Mouse (Mus musculus) midbrain, embryonic 10.5 days (tissue): ENCODE results near the gene 3300002I08Rik. TPM values are rescaled to one million over a fixed set of nuclear protein-coding genes. Genes with fewer than 3 reads are reported as not detected.
"Not testable (repeated sequence)": the region's sequence is repeated elsewhere in the genome, so short reads cannot be mapped to it uniquely, and the experiment has no call there.

Source experiments
- DNase-seq: peaks from one replicate; pipeline ENCODE4 v3.0.0-alpha.2; 2017; ENCODE audit warnings: low spot score
- H3K27ac ChIP-seq: fragments of 300-500 bp; sonication (generic); replicated peaks from 2 replicates; pipeline ENCODE4 v1.5.1; 2016; ENCODE audit warnings: mild to moderate bottlenecking
- H3K27me3 ChIP-seq: fragments of 300-500 bp; sonication (generic); 2 replicates; pipeline ENCODE4 v1.6.1; 2016; ENCODE audit warnings: low read depth, mild to moderate bottlenecking; ENCODE audit not compliant: poor library complexity, severe bottlenecking
- H3K36me3 ChIP-seq: fragments of 300-500 bp; sonication (generic); 2 replicates; pipeline ENCODE4 v1.6.1; 2016; ENCODE audit warnings: mild to moderate bottlenecking, moderate library complexity
- H3K4me1 ChIP-seq: fragments of 300-500 bp; sonication (generic); 2 replicates; pipeline ENCODE4 v1.6.1; 2016
- H3K4me3 ChIP-seq: fragments of 300-500 bp; sonication (generic); 2 replicates; pipeline ENCODE4 v1.5.1; 2016; ENCODE audit warnings: mild to moderate bottlenecking, moderate library complexity
- H3K9me3 ChIP-seq: fragments of 300-500 bp; sonication (generic); replicated peaks from 2 replicates; pipeline ENCODE4 v1.6.1; 2016; ENCODE audit warnings: mild to moderate bottlenecking
- WGBS: fragments of 180-500 bp; shearing (Covaris S2); methylation state at CpG from one replicate; pipeline ENCODE4 v1.1.7; 2016; 5-methylcytosine and 5-hydroxymethylcytosine counted together
- polyA plus RNA-seq: library from polyadenylated mRNA; unstranded; fragments of >200 nt; fragmentation: Nextera tagmentation; extraction: Ambion mirVana; gene quantifications from 2 replicates; pipeline ENCODE4 v1.2.1, GENCODE M21; 2016

Gene 3300002I08Rik
- 9.0 and 10.5 TPM in 2 replicates for polyA plus RNA-seq

GRCm38 (mm10) chr2:150362113-150362877 lies at the start of gene 3300002I08Rik:
3300002I08Rik (minus strand) TSS chr2:150362765.
- not testable (repeated sequence) for H3K9me3 ChIP-seq, H3K27me3 ChIP-seq, H3K36me3 ChIP-seq, H3K4me1 ChIP-seq
- WGBS, result 7% methylated on average over 17 of the region's 17 CpGs
- Histone ChIP-seq H3K4me3 (peak within 1 kb of the TSS; percentile 71), H3K27ac (peak within 1 kb of the TSS; percentile 92)
- DNase-seq, result peak; percentile 83

DNA sequence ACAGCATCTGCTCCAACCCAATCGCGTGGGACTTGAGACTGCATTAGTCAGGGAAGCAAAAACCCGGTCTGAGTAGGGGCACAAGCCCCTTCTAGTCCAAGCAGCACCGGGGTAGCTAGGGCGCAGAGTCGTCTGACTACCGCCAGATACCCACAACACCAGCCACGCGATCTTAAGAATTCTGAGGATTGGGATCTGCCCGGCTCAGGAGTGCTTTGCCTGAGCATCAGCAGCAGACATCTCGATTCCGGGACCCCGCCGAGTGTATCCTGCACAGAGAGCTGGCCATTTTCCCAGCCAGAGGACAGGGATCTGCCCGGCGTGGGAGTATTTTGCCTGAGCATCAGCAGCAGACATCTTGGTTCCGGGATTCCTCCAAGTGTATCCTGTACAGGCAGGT lies 49.6 kb upstream of the 3300002I08Rik start:
- peaks cover 46% of the 10 kb centered on the region for H3K36me3 ChIP-seq
- 87% methylated on average over 17 of the region's 17 CpGs for WGBS
- H3K9me3 ChIP-seq, result peaks cover 45% of the 10 kb centered on the region
- not testable (repeated sequence) for H3K4me3 ChIP-seq, H3K27me3 ChIP-seq, DNase-seq, H3K27ac ChIP-seq, H3K4me1 ChIP-seq

- WGBS, result 89% methylated on average over 1 of the region's 1 CpGs
- Histone ChIP-seq H3K9me3 (peaks cover 9% of the 10 kb centered on the region), H3K27me3 (no peaks in the 10 kb centered on the region), H3K4me1 (no peaks in the 10 kb centered on the region), H3K4me3 (no peak overlapping the region), H3K36me3 (no peaks in the 10 kb centered on the region), H3K27ac (no peak overlapping the region)
- no peak for DNase-seq
Observed at GRCm38 (mm10) chr2:150390198-150390597, 27.6 kb upstream of the 3300002I08Rik start.

DNA sequence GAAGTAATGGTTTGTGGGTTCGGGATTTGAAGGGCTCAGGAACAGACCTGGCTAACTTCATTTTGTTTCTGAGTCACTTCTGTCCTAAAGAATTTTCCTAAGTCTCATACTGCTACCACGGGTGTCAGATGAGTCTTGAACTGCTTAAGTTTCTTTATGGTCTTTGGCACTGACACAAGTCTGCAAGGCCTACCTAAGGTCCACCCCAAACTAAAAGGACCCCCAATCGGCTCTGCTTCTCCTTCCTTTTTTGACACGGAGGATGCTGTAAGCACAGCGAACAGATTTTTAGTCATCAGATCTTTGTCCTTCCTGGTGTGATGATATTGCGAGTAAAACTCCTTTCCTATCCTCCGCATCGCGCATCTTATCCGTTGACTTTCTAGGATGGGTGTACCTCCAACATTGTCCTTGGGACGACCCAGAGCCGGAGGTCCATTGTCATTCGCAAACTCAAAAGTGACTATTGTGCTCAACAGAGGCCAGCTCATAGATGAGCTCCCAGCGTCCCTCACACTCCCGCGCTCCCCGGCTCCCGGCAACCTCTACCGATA lies 23.1 kb upstream of the 3300002I08Rik start:
- H3K27ac ChIP-seq, DNase-seq, H3K36me3 ChIP-seq, H3K4me3 ChIP-seq, H3K9me3 ChIP-seq, H3K27me3 ChIP-seq, H3K4me1 ChIP-seq: not testable (repeated sequence)
- 95% methylated on average over 19 of the region's 19 CpGs for WGBS

DNA sequence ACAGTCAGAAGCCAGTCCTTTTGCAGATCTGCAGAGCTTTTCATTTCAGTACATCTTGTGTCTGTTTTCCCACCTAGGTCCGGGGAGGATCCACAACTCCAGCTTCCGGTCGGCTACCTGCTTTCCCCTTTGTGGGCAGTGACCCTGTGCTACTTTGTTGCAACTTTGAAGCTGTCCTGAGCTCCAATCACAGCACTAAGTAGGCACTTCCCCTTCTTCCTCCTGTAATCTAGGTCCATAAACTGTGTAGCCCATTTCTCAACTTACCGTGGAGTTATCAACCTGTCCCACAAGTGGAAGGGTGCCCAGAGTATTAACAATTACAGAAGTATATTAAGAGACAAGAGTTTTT lies 289 bp upstream of the 3300002I08Rik start:
- 16% methylated on average over 4 of the region's 4 CpGs for WGBS
- Histone ChIP-seq H3K27me3 (no peaks in the 10 kb centered on the region), H3K9me3 (no peaks in the 10 kb centered on the region), H3K27ac (peak overlapping the region; percentile 92), H3K4me1 (no peaks in the 10 kb centered on the region), H3K36me3 (peaks cover 5% of the 10 kb centered on the region; the same call in 1 of the 2 replicates), H3K4me3 (peak overlapping the region; percentile 71)
- DNase-seq, result no peak

- not testable (repeated sequence) for H3K27ac ChIP-seq, H3K27me3 ChIP-seq, H3K4me1 ChIP-seq, H3K4me3 ChIP-seq, DNase-seq
- Histone ChIP-seq H3K36me3 (peaks cover 16% of the 10 kb centered on the region), H3K9me3 (peaks cover 26% of the 10 kb centered on the region; the same call in 1 of the 2 replicates)
Observed at GRCm38 (mm10) chr2:150357136-150357535, 5.4 kb downstream of the 3300002I08Rik start.

GRCm38 (mm10) chr2:150323402-150323801 lies 39.2 kb downstream of the 3300002I08Rik start, which contains the start of gene Gm10130:
Gm10130 (plus strand) TSS chr2:150323702.
- Histone ChIP-seq H3K36me3 (peaks cover 71% of the 10 kb centered on the region), H3K4me1 (no peaks in the 10 kb centered on the region), H3K4me3 (no peak within 1 kb of the TSS), H3K27me3 (no peaks in the 10 kb centered on the region), H3K27ac (no peak within 1 kb of the TSS), H3K9me3 (peaks cover 77% of the 10 kb centered on the region)
- WGBS, result 94% methylated on average over 5 of the region's 5 CpGs
- no peak for DNase-seq

GRCm38 (mm10) chr2:150318973-150319372 lies 43.6 kb downstream of the 3300002I08Rik start:
- H3K27ac ChIP-seq, result no peak overlapping the region
- H3K27me3 ChIP-seq, result no peaks in the 10 kb centered on the region
- no peak overlapping the region for H3K4me3 ChIP-seq
- H3K9me3 ChIP-seq, result peaks cover 88% of the 10 kb centered on the region
- H3K4me1 ChIP-seq, result no peaks in the 10 kb centered on the region
- 100% methylated on average over 1 of the region's 1 CpGs for WGBS
- H3K36me3 ChIP-seq, result peaks cover 75% of the 10 kb centered on the region
- no peak for DNase-seq

DNA sequence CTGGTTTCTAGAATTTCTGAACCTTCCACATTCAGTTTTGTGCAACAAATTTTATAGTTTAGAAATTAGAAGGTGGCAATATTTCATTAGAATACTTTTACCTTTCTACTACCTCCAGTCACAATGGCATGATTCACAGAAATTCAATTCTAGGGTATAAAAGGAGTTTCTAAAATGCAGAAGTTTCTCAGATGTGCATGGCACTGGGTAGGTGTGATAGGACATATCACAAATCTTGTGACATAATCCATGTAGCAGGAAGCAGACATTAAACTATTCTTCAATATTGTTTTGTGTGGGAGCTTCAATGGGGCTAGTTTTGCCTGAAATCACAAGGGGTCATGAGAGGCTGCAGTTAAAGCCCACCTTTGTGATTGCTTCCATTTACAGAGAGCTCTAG lies 46.4 kb downstream of the 3300002I08Rik start:
- H3K27ac ChIP-seq, result no peak overlapping the region
- no peak for DNase-seq
- no peaks in the 10 kb centered on the region for H3K27me3 ChIP-seq
- peaks cover 60% of the 10 kb centered on the region for H3K9me3 ChIP-seq
- H3K36me3 ChIP-seq, result peaks cover 58% of the 10 kb centered on the region
- H3K4me1 ChIP-seq, result no peaks in the 10 kb centered on the region
- H3K4me3 ChIP-seq, result no peak overlapping the region

- peak; percentile 85 for DNase-seq
- Histone ChIP-seq H3K9me3 (peaks cover 13% of the 10 kb centered on the region), H3K36me3 (peaks cover 22% of the 10 kb centered on the region), H3K4me3 (peak overlapping the region; percentile 60), H3K27ac (peak overlapping the region; percentile 85)
- H3K27me3 ChIP-seq, H3K4me1 ChIP-seq: not testable (repeated sequence)
- WGBS, result 23% methylated on average over 19 of the region's 19 CpGs
Observed at GRCm38 (mm10) chr2:150310952-150311884, 51.3 kb downstream of the 3300002I08Rik start.

DNA sequence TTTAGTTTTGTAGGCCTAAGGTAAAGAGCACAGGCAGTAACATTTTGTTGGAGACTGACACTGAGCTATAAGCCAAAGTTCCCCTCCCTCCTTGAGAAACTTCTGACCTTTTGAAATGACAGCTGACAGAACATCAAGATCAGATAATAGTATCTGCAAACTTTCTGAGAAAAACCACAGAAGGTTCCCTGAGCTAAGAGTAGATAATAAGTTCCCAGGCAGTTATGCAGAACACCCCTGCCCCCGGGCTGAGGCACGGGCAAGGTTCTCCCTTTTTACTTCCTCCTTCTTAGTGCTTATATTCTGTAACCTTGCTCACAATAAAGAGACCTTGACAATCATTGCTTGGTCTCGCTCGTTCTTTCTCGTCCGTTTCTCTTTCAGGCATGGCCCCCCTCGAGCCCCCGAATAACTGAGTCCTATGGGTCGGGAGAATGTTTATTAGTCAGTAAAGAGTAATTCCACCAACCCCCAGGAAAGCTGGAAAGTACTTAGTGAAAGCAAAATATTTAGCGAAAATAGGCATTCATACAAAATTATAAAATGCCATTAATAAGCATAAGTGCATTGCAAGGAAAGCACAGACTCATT lies 55.3 kb downstream of the 3300002I08Rik start:
- no peak for DNase-seq
- 91% methylated on average over 10 of the region's 10 CpGs for WGBS
- no peak overlapping the region for H3K4me3 ChIP-seq
- no peak overlapping the region for H3K27ac ChIP-seq
- no peaks in the 10 kb centered on the region; the same call in 1 of the 2 replicates for H3K9me3 ChIP-seq
- H3K4me1 ChIP-seq, result 0 out of 2 replicates have a peak, but pooled peaks cover 2% of the 10 kb centered on the region
- no peaks in the 10 kb centered on the region for H3K36me3 ChIP-seq
- H3K27me3 ChIP-seq, result no peaks in the 10 kb centered on the region

DNA sequence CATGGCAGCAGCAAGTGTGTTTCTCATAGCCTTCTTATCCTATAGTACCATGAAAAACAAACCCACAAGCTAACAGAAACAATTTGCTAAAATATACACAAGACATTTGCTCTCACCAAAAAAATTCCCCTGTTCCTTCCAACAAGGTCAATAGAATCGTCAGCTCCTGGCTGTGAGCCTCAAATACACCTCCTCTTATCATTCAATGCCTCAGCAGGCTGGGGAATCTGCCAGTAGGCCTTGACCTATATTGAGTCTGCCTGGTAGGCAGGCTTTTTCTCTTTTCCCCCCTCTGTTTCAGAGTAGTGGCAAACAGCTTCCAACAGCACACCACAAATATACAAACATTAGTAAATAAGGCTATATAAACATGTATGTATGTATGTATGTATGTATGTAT lies 63.5 kb downstream of the 3300002I08Rik start:
- no peak for DNase-seq
- Histone ChIP-seq H3K27me3 (no peaks in the 10 kb centered on the region), H3K4me3 (no peak overlapping the region), H3K9me3 (0 out of 2 replicates have a peak, but pooled peaks cover 3% of the 10 kb centered on the region), H3K27ac (no peak overlapping the region), H3K4me1 (no peaks in the 10 kb centered on the region), H3K36me3 (no peaks in the 10 kb centered on the region)
- WGBS, result 82% methylated on average over 1 of the region's 1 CpGs
